In genomic region chr6:137621021-137621420, GRCm38 (mm10) we compare ENCODE assay signal across 24 mouse cellular contexts. TPM values are rescaled to one million over a fixed set of nuclear protein-coding genes. Genes with fewer than 3 reads are reported as not detected.
DNase-seq lines count a peak whose midpoint lies in the region; ATAC-seq and TF ChIP-seq lines count a peak whose summit lies in the region.
"Had no signal": no experiment of that assay in that cellular context is flagged by ENCODE, and none has a peak within 500 bp of the region (broad histone marks: within the 10 kb centered on the region; RNA-seq: fewer than 3 reads in every experiment).

No protein-coding gene starts in this region.

- H3K36me3 ChIP-seq in forebrain, embryonic 11.5 days (ENCODE audit: control insufficient read depth, insufficient read depth, low read length), result no peaks in the 10 kb centered on the region
- H3K36me3 ChIP-seq in forebrain, postnatal 0 days (ENCODE audit: insufficient read depth), result no peaks in the 10 kb centered on the region
- H3K36me3 ChIP-seq in liver, adult 2 months (ENCODE audit: control insufficient read depth, insufficient read depth, low read length), result no peaks in the 10 kb centered on the region
- H3K36me3 ChIP-seq in liver, embryonic 11.5 days (ENCODE audit: control insufficient read depth, insufficient read depth, low read length), result no peaks in the 10 kb centered on the region
- H3K36me3 ChIP-seq in hindbrain, embryonic 10.5 days, result no peaks in the 10 kb centered on the region
- H3K36me3 ChIP-seq: embryonic facial prominence, embryonic 10.5 days; embryonic facial prominence, embryonic 12.5 days; forebrain, embryonic 12.5 days had no signal

- no peak for ATAC-seq in forebrain, embryonic 11.5 days (replicated peaks; ENCODE audit: low FRiP score)
- ATAC-seq in forebrain, postnatal 0 days, result no peak
- no peak for ATAC-seq in liver, embryonic 11.5 days (replicated peaks; ENCODE audit: low FRiP score)
- ATAC-seq: CD4-positive, CD25-positive, alpha-beta regulatory T cell, adult 4 months; forebrain, embryonic 14.5 days; forebrain, embryonic 16.5 days had no signal

- 85% methylated on average over 2 of the region's 2 CpGs for WGBS in forebrain, embryonic 11.5 days
- WGBS in forebrain, postnatal 0 days, result 88% methylated on average over 2 of the region's 2 CpGs
- 15% methylated on average over 2 of the region's 2 CpGs for WGBS in liver, adult 2 months
- WGBS in liver, embryonic 11.5 days, result 84% methylated on average over 2 of the region's 2 CpGs
- 82% methylated on average over 2 of the region's 2 CpGs for WGBS in hindbrain, embryonic 10.5 days

- H3K4me1 ChIP-seq in forebrain, embryonic 11.5 days (replicated peaks; ENCODE audit: control insufficient read depth, insufficient read depth, low read length), result no peaks in the 10 kb centered on the region
- no peaks in the 10 kb centered on the region for H3K4me1 ChIP-seq in forebrain, postnatal 0 days (ENCODE audit: insufficient read depth)
- no peaks in the 10 kb centered on the region for H3K4me1 ChIP-seq in liver, adult 2 months (ENCODE audit: control insufficient read depth, insufficient read depth, low read length)
- no peaks in the 10 kb centered on the region for H3K4me1 ChIP-seq in liver, embryonic 11.5 days (replicated peaks; ENCODE audit: control insufficient read depth, insufficient read depth, low read length)
- H3K4me1 ChIP-seq in hindbrain, embryonic 10.5 days (replicated peaks), result no peaks in the 10 kb centered on the region
- H3K4me1 ChIP-seq: embryonic facial prominence, embryonic 10.5 days; embryonic facial prominence, embryonic 12.5 days; forebrain, embryonic 12.5 days had no signal

- no peaks in the 10 kb centered on the region for H3K9me3 ChIP-seq in forebrain, embryonic 11.5 days (ENCODE audit: control insufficient read depth, low read length)
- H3K9me3 ChIP-seq in forebrain, postnatal 0 days (ENCODE audit: low read length), result no peaks in the 10 kb centered on the region
- no peaks in the 10 kb centered on the region for H3K9me3 ChIP-seq in liver, embryonic 11.5 days (ENCODE audit: control insufficient read depth, low read length)
- H3K9me3 ChIP-seq in hindbrain, embryonic 10.5 days, result no peaks in the 10 kb centered on the region
- H3K9me3 ChIP-seq: embryonic facial prominence, embryonic 10.5 days; embryonic facial prominence, embryonic 12.5 days; forebrain, embryonic 12.5 days had no signal

- peak; percentile 7 for DNase-seq in forebrain, embryonic 11.5 days (ENCODE audit: low spot score)
- DNase-seq in forebrain, postnatal 0 days, result no peak
- peak; percentile 93 for DNase-seq in liver, adult 2 months (ENCODE audit: extremely low read depth, low read depth, low spot score)
- no peak for DNase-seq in liver, embryonic 11.5 days (ENCODE audit: low spot score)
- DNase-seq in ovary, adult 18-20 months (ENCODE audit: low spot score), result peak; percentile 18
- DNase-seq in ovary, postnatal 36 days (ENCODE audit: low spot score), result no peak
- DNase-seq in gonadal fat pad, adult 2 months (ENCODE audit: low read depth), result peak; percentile 10
- no peak for DNase-seq in hindbrain, embryonic 10.5 days (ENCODE audit: low spot score)
- DNase-seq: adrenal gland, adult 8-10 months; adrenal gland, postnatal 14 days; adrenal gland, postnatal 36 days; B cell, adult 2 months; cerebellum, adult 11-12 months; cerebellum, adult 2 months; cerebellum, adult 9-10 months; cerebellum, postnatal 10 days; cerebellum, postnatal 25 days had no signal

- H3K27me3 ChIP-seq in forebrain, embryonic 11.5 days (ENCODE audit: control insufficient read depth, insufficient read depth, low read length), result no peaks in the 10 kb centered on the region
- no peaks in the 10 kb centered on the region for H3K27me3 ChIP-seq in forebrain, postnatal 0 days (ENCODE audit: insufficient read depth, low read length)
- H3K27me3 ChIP-seq in liver, adult 2 months (ENCODE audit: control insufficient read depth, insufficient read depth, low read length), result no peaks in the 10 kb centered on the region
- H3K27me3 ChIP-seq in liver, embryonic 11.5 days (replicated peaks; ENCODE audit: control insufficient read depth, insufficient read depth, low read length), result no peaks in the 10 kb centered on the region
- no peaks in the 10 kb centered on the region for H3K27me3 ChIP-seq in hindbrain, embryonic 10.5 days (ENCODE audit: insufficient read depth, poor library complexity, severe bottlenecking)
- H3K27me3 ChIP-seq: CH12.LX; embryonic facial prominence, embryonic 12.5 days; forebrain, embryonic 12.5 days had no signal

- H3K27ac ChIP-seq in forebrain, embryonic 11.5 days (ENCODE audit: low read depth, low read length), result no peak overlapping the region
- no peak overlapping the region for H3K27ac ChIP-seq in forebrain, postnatal 0 days (ENCODE audit: low read depth, low read length)
- no peak overlapping the region for H3K27ac ChIP-seq in liver, adult 2 months (replicated peaks; ENCODE audit: insufficient read depth, low read depth, low read length)
- no peak overlapping the region for H3K27ac ChIP-seq in liver, embryonic 11.5 days (ENCODE audit: low read depth, low read length)
- no peak overlapping the region for H3K27ac ChIP-seq in hindbrain, embryonic 10.5 days
- H3K27ac ChIP-seq: embryonic facial prominence, embryonic 10.5 days; embryonic facial prominence, embryonic 12.5 days; forebrain, embryonic 12.5 days had no signal

- H3K79me2 ChIP-seq in liver, adult 2 months (ENCODE audit: control insufficient read depth, insufficient read depth, low read length), result no peaks in the 10 kb centered on the region

- no peak for TF ChIP-seq POLR2A in liver, adult 2 months (IDR thresholded peaks at IDR 0.05; ENCODE audit: extremely low read depth, insufficient read depth, low read length)

- TF ChIP-seq CTCF in forebrain, postnatal 0 days (IDR thresholded peaks at IDR 0.05; ENCODE audit: low read depth), result no peak
- no peak for TF ChIP-seq CTCF in liver, adult 2 months (IDR thresholded peaks at IDR 0.05; ENCODE audit: low read depth, low read length)

- H3K9ac ChIP-seq in forebrain, embryonic 11.5 days (ENCODE audit: low read length), result no peak overlapping the region
- H3K9ac ChIP-seq in forebrain, postnatal 0 days, result no peak overlapping the region
- no peak overlapping the region for H3K9ac ChIP-seq in liver, adult 2 months (ENCODE audit: low read depth, low read length)
- H3K9ac ChIP-seq in liver, embryonic 11.5 days (ENCODE audit: low read depth, low read length), result no peak overlapping the region
- H3K9ac ChIP-seq: embryonic facial prominence, embryonic 12.5 days; forebrain, embryonic 12.5 days had no signal

- H3K4me3 ChIP-seq in forebrain, embryonic 11.5 days (ENCODE audit: low read depth, low read length), result no peak overlapping the region
- H3K4me3 ChIP-seq in forebrain, postnatal 0 days (ENCODE audit: low read depth, low read length), result no peak overlapping the region
- no peak overlapping the region for H3K4me3 ChIP-seq in liver, adult 2 months (ENCODE audit: insufficient read depth, low read depth, low read length)
- no peak overlapping the region for H3K4me3 ChIP-seq in liver, embryonic 11.5 days (ENCODE audit: low read depth, low read length)
- H3K4me3 ChIP-seq in hindbrain, embryonic 10.5 days, result no peak overlapping the region
- H3K4me3 ChIP-seq: embryonic facial prominence, embryonic 10.5 days; embryonic facial prominence, embryonic 12.5 days; forebrain, embryonic 12.5 days had no signal

- no peak overlapping the region for H3K4me2 ChIP-seq in forebrain, embryonic 11.5 days (ENCODE audit: low read depth, low read length, severe bottlenecking)
- H3K4me2 ChIP-seq in forebrain, postnatal 0 days (ENCODE audit: low read depth), result no peak overlapping the region
- no peak overlapping the region for H3K4me2 ChIP-seq in liver, embryonic 11.5 days
- H3K4me2 ChIP-seq: embryonic facial prominence, embryonic 12.5 days; forebrain, embryonic 12.5 days had no signal

RNA-seq across cellular contexts. Expression of gene Eps8, which starts 33.7 kb away (rescaled TPM):
- polyA plus RNA-seq in forebrain, embryonic 11.5 days (2014; fragmentation: Nextera tagmentation; extraction: Ambion mirVana), result 5.9 and 6.9 TPM in 2 replicates
- total RNA-seq in forebrain, postnatal 0 days (2014; rRNA removed), result 23.5 and 26.0 TPM in 2 replicates
- polyA plus RNA-seq in forebrain, postnatal 0 days (2015; fragmentation: Nextera tagmentation; extraction: Ambion mirVana), result 16.4 and 23.7 TPM in 2 replicates
- 2.2 TPM in 2 replicates for total RNA-seq in liver, adult 2 months (2014; rRNA removed)
- polyA plus RNA-seq in liver, adult 2 months (2012; rRNA removed), result 0.67 and 0.89 TPM in 2 replicates
- polyA plus RNA-seq in liver, embryonic 11.5 days (2014; fragmentation: Nextera tagmentation; extraction: Ambion mirVana), result 2.5 and 2.7 TPM in 2 replicates
- 13.8 and 18.0 TPM in 2 replicates for polyA plus RNA-seq in gonadal fat pad, adult 2 months (2012; rRNA removed)
- 4.5 and 5.8 TPM in 2 replicates for polyA plus RNA-seq in hindbrain, embryonic 10.5 days (2016; fragmentation: Nextera tagmentation; extraction: Ambion mirVana)

Comparison
In these comparisons a context has a peak if more than half of its experiments do, and no peak if none do; other contexts are left out.
1. DNase-seq: peak in forebrain, embryonic 11.5 days (single experiment), liver, adult 2 months (single experiment), ovary, adult 18-20 months (single experiment) and gonadal fat pad, adult 2 months (single experiment); none in forebrain, postnatal 0 days (single experiment), liver, embryonic 11.5 days (single experiment), ovary, postnatal 36 days (single experiment) and hindbrain, embryonic 10.5 days (single experiment).